12 mouse cellular contexts compared by ENCODE assay signal in genomic region chr2:27939433-27939832, GRCm38 (mm10). TPM values are rescaled to one million over a fixed set of nuclear protein-coding genes. Genes with fewer than 3 reads are reported as not detected.
A peak's percentile ranks its signal among the peaks of the same experiment; 100 is the strongest.
DNase-seq lines count a peak whose midpoint lies in the region.
"Had no signal": no experiment of that assay in that cellular context is flagged by ENCODE, and none has a peak within 500 bp of the region (broad histone marks: within the 10 kb centered on the region; RNA-seq: fewer than 3 reads in every experiment).

No protein-coding gene starts in this region.

- peak; percentile 26 for DNase-seq in gastrocnemius, postnatal 14 days
- DNase-seq in gastrocnemius, postnatal 36 days, result no peak
- peak; percentile 74 for DNase-seq in 3T3-L1 (ENCODE audit: low read depth, low spot score)
- peak; percentile 65 to 67 for DNase-seq in heart, adult 9 months (ENCODE audit: low spot score in 2 of 2)
- peak; percentile 84 to 91 for DNase-seq in lung, adult 18-20 months
- DNase-seq in forebrain, embryonic 10.5 days (ENCODE audit: extremely low spot score, low spot score), result no peak
- DNase-seq in urinary bladder, postnatal 14 days (ENCODE audit: low spot score), result no peak
- no peak for DNase-seq in urinary bladder, postnatal 25 days (ENCODE audit: low spot score)
- DNase-seq: B cell, adult 2 months; cerebellum, adult 9-11 months had no signal

- H3K27me3 ChIP-seq in forebrain, embryonic 10.5 days (ENCODE audit: poor library complexity, severe bottlenecking), result no peaks in the 10 kb centered on the region

- intact Hi-C loops in gastrocnemius, postnatal 14 days (cut with DNase I; ENCODE audit: low total_unique reads), result no loop called here
- intact Hi-C loops in gastrocnemius, postnatal 36 days (cut with DNase I), result no loop called here

- WGBS in forebrain, embryonic 10.5 days, result 92% methylated on average over 4 of the region's 4 CpGs

- H3K27ac ChIP-seq in forebrain, embryonic 10.5 days, result no peak overlapping the region
- H3K27ac ChIP-seq: liver, embryonic 15.5 days had no signal

- H3K36me3 ChIP-seq in forebrain, embryonic 10.5 days (replicated peaks), result no peaks in the 10 kb centered on the region
- H3K36me3 ChIP-seq: liver, embryonic 15.5 days had no signal

- peaks cover 3% of the 10 kb centered on the region; the same call in 1 of the 2 replicates for H3K4me1 ChIP-seq in forebrain, embryonic 10.5 days
- H3K4me1 ChIP-seq: liver, embryonic 15.5 days had no signal

- no peak overlapping the region for H3K4me3 ChIP-seq in forebrain, embryonic 10.5 days
- H3K4me3 ChIP-seq: liver, embryonic 15.5 days had no signal

- H3K9me3 ChIP-seq in forebrain, embryonic 10.5 days, result no peaks in the 10 kb centered on the region
- H3K9me3 ChIP-seq: liver, embryonic 15.5 days had no signal

RNA-seq across cellular contexts. Expression of gene Col5a1, which starts 53.2 kb away (rescaled TPM):
- 100 to 1,000 TPM; 124 to 170 TPM for total RNA-seq in gastrocnemius, postnatal 14 days (2021)
- 10 to 100 TPM; 35.4 to 46.1 TPM for total RNA-seq in gastrocnemius, postnatal 36 days (2021)
- polyA plus RNA-seq in forebrain, embryonic 10.5 days (2016; fragmentation: Nextera tagmentation; extraction: Ambion mirVana), result 11.0 and 11.1 TPM in 2 replicates
- polyA plus RNA-seq: inflammation-experienced regulatory T-cells, adult 6 months had no signal

Comparison
In these comparisons a context has a peak if more than half of its experiments do, and no peak if none do; other contexts are left out.
1. DNase-seq: peak in gastrocnemius, postnatal 14 days (single experiment), 3T3-L1 (single experiment), heart, adult 9 months (2 of 2) and lung, adult 18-20 months (2 of 2); none in gastrocnemius, postnatal 36 days (0 of 2), forebrain, embryonic 10.5 days (single experiment), urinary bladder, postnatal 14 days (single experiment) and urinary bladder, postnatal 25 days (single experiment).